Comparison of ENCODE assay signal across 9 mouse cellular contexts in the genomic region with DNA sequence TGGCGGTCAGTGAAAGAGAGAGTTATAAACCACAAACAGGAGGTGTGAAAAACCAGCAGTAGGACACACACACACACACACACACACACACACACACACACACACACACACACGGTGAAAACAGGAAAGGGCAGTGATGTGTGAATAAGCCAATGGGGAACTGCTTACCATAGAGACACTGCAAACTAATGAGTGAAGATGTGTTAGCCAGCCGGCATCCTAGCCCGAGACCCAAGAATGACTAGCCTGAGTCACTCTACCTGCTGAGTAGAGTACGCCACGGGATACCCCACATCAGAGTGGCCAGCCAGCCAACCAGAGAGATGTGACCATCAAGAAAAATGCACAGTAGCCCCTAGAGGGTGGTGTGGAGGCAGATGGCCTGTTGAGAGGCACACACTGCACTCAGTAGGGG. TPM values are rescaled to one million over a fixed set of nuclear protein-coding genes. Genes with fewer than 3 reads are reported as not detected.
DNase-seq lines count a peak whose midpoint lies in the region; ATAC-seq and TF ChIP-seq lines count a peak whose summit lies in the region.
"Had no signal": no experiment of that assay in that cellular context is flagged by ENCODE, and none has a peak within 500 bp of the region (broad histone marks: within the 10 kb centered on the region; RNA-seq: fewer than 3 reads in every experiment).

No protein-coding gene starts in this region.

- peak overlapping the region; percentile 74 for H3K4me2 ChIP-seq in hindbrain, embryonic 12.5 days (replicated peaks)
- peak overlapping the region; percentile 75 for H3K4me2 ChIP-seq in midbrain, embryonic 16.5 days (ENCODE audit: low read length)

- 0 out of 2 replicates have a peak, but pooled peaks have one; percentile 3 for ATAC-seq in hindbrain, embryonic 12.5 days (ENCODE audit: low FRiP score)
- no peak for ATAC-seq in midbrain, embryonic 16.5 days

- peak; percentile 33 for TF ChIP-seq CTCF in left cerebral cortex, adult 2 months (IDR thresholded peaks at IDR 0.05)
- TF ChIP-seq CTCF in cerebellum, adult 2 months (IDR thresholded peaks at IDR 0.05; ENCODE audit: borderline replicate concordance, insufficient read depth, low read depth, low read length) = no peak; the same call in 1 of the 2 replicates

- no peaks in the 10 kb centered on the region for H3K27me3 ChIP-seq in cerebellum, adult 2 months (ENCODE audit: control insufficient read depth, insufficient read depth, low read length)
- H3K27me3 ChIP-seq in hindbrain, embryonic 12.5 days = peaks cover 53% of the 10 kb centered on the region
- H3K27me3 ChIP-seq in midbrain, embryonic 16.5 days (ENCODE audit: control insufficient read depth, insufficient read depth, low read depth, low read length) = no peaks in the 10 kb centered on the region

- intact Hi-C loops in left cerebral cortex, adult 2 months (cut with DNase I) = no loop called here

- WGBS in cerebellum, adult 2 months = 5% methylated on average over 6 of the region's 6 CpGs
- 20% methylated on average over 6 of the region's 6 CpGs for whole genome bisulfite sequencing in hindbrain, embryonic 12.5 days
- WGBS in midbrain, embryonic 16.5 days = 14% methylated on average over 6 of the region's 6 CpGs

- peak overlapping the region; percentile 58 for H3K4me3 ChIP-seq in left cerebral cortex, adult 2 months
- H3K4me3 ChIP-seq in cerebellum, adult 2 months (replicated peaks; ENCODE audit: insufficient read depth, low read depth, low read length) = peak overlapping the region; percentile 83
- H3K4me3 ChIP-seq in hindbrain, embryonic 12.5 days = peak overlapping the region; percentile 31
- peak overlapping the region; percentile 37 for H3K4me3 ChIP-seq in midbrain, embryonic 16.5 days (ENCODE audit: low read depth, low read length)

- H3K27ac ChIP-seq in left cerebral cortex, adult 2 months = no peak overlapping the region
- peak overlapping the region; percentile 8 for H3K27ac ChIP-seq in cerebellum, adult 2 months (ENCODE audit: insufficient read depth, low read length)
- peak overlapping the region; percentile 40; the same call in 1 of the 2 replicates for H3K27ac ChIP-seq in hindbrain, embryonic 12.5 days
- H3K27ac ChIP-seq in midbrain, embryonic 16.5 days (ENCODE audit: low read length) = no peak overlapping the region

- no peaks in the 10 kb centered on the region for H3K9me3 ChIP-seq in hindbrain, embryonic 12.5 days (replicated peaks)
- no peaks in the 10 kb centered on the region for H3K9me3 ChIP-seq in midbrain, embryonic 16.5 days (replicated peaks; ENCODE audit: control insufficient read depth, low read length, poor library complexity, severe bottlenecking)

- TF ChIP-seq POLR2A in cerebellum, adult 2 months (IDR thresholded peaks at IDR 0.05; ENCODE audit: borderline replicate concordance, insufficient read depth, low read length) = no peak

- peaks cover 17% of the 10 kb centered on the region for H3K4me1 ChIP-seq in cerebellum, adult 2 months (ENCODE audit: control insufficient read depth, insufficient read depth, low read length)
- peaks cover 40% of the 10 kb centered on the region for H3K4me1 ChIP-seq in hindbrain, embryonic 12.5 days
- peaks cover 43% of the 10 kb centered on the region for H3K4me1 ChIP-seq in midbrain, embryonic 16.5 days (ENCODE audit: control insufficient read depth, insufficient read depth, low read length)

- peaks cover 5% of the 10 kb centered on the region for H3K36me3 ChIP-seq in hindbrain, embryonic 12.5 days
- no peaks in the 10 kb centered on the region for H3K36me3 ChIP-seq in midbrain, embryonic 16.5 days (ENCODE audit: control insufficient read depth, insufficient read depth, low read length)

- DNase-seq in left cerebral cortex, adult 2 months (ENCODE audit: extremely low spot score in 1 of 2, low spot score in 2 of 2) = peak in 1 of 2 experiments; percentile 19
- DNase-seq in left cerebral cortex, adult 8-10 months (ENCODE audit: low spot score in 2 of 2) = no peak
- peak; percentile 63 to 69 for DNase-seq in cerebellum, adult 2 months
- DNase-seq in adrenal gland, adult 18-20 months (ENCODE audit: low spot score in 2 of 2) = no peak
- DNase-seq in frontal cortex, postnatal 14 days (ENCODE audit: low spot score in 2 of 2) = no peak
- no peak for DNase-seq in lung, adult 18-20 months

- peak overlapping the region; percentile 55; the same call in 1 of the 2 replicates for H3K9ac ChIP-seq in hindbrain, embryonic 12.5 days
- peak overlapping the region; percentile 68 for H3K9ac ChIP-seq in midbrain, embryonic 16.5 days (ENCODE audit: low read depth, low read length)

RNA-seq across cellular contexts. Expression of a gene that starts 3.0 kb away (rescaled TPM):
- 100 to 1,000 TPM; 136 to 148 TPM for total RNA-seq in left cerebral cortex, adult 2 months (2021)
- 100 to 1,000 TPM; 110 to 125 (median 119) TPM for total RNA-seq in left cerebral cortex, adult 8-10 months (2022)
- polyA plus RNA-seq in cerebellum, adult 2 months (2012; rRNA removed) = 46.7 and 47.4 TPM in 2 replicates
- polyA plus RNA-seq in hindbrain, embryonic 12.5 days (2016; fragmentation: Nextera tagmentation; extraction: Ambion mirVana) = 5.3 and 6.6 TPM in 2 replicates
- polyA plus RNA-seq in midbrain, embryonic 16.5 days (2015; fragmentation: Nextera tagmentation; extraction: Ambion mirVana) = 4.7 and 5.5 TPM in 2 replicates
- total RNA-seq in adrenal gland, adult 18-20 months (2021) = 1 to 10 TPM in 1 of 2 experiments, under 1 TPM in 1; 0.96 to 1.0 TPM

RNA-seq across cellular contexts. Expression of a gene that starts 12.0 kb away (rescaled TPM):
- 1 to 10 TPM; 4.2 to 5.0 TPM for total RNA-seq in left cerebral cortex, adult 2 months (2021)
- total RNA-seq in left cerebral cortex, adult 8-10 months (2022) = 1 to 10 TPM; 3.0 to 5.4 (median 4.8) TPM
- 5.3 and 5.6 TPM in 2 replicates for polyA plus RNA-seq in cerebellum, adult 2 months (2012; rRNA removed)
- polyA plus RNA-seq in hindbrain, embryonic 12.5 days (2016; fragmentation: Nextera tagmentation; extraction: Ambion mirVana) = 35.3 and 35.5 TPM in 2 replicates
- polyA plus RNA-seq in midbrain, embryonic 16.5 days (2015; fragmentation: Nextera tagmentation; extraction: Ambion mirVana) = 11.1 and 11.5 TPM in 2 replicates
- total RNA-seq in adrenal gland, adult 18-20 months (2021) = 1 to 10 TPM; 3.2 to 6.0 TPM

RNA-seq across cellular contexts. Expression of a gene that starts 46.2 kb away (rescaled TPM):
- total RNA-seq in left cerebral cortex, adult 2 months (2021) = under 1 TPM; 0.25 to 0.75 TPM
- total RNA-seq in left cerebral cortex, adult 8-10 months (2022) = under 1 TPM; 0.53 to 0.78 (median 0.66) TPM
- 0.71 and 0.72 TPM in 2 replicates for polyA plus RNA-seq in cerebellum, adult 2 months (2012; rRNA removed)
- not detected in 2 replicates for polyA plus RNA-seq in hindbrain, embryonic 12.5 days (2016; fragmentation: Nextera tagmentation; extraction: Ambion mirVana)
- not detected in 2 replicates for polyA plus RNA-seq in midbrain, embryonic 16.5 days (2015; fragmentation: Nextera tagmentation; extraction: Ambion mirVana)
- not detected for total RNA-seq in adrenal gland, adult 18-20 months (2021)
- polyA plus RNA-seq: limb, embryonic 11.5 days had no signal

RNA-seq across cellular contexts. Expression of a gene that starts 55.7 kb away (rescaled TPM):
- 1 to 10 TPM; 5.2 to 5.8 TPM for total RNA-seq in left cerebral cortex, adult 2 months (2021)
- total RNA-seq in left cerebral cortex, adult 8-10 months (2022) = 1 to 10 TPM; 2.0 to 3.0 (median 2.5) TPM
- 3.7 and 4.6 TPM in 2 replicates for polyA plus RNA-seq in cerebellum, adult 2 months (2012; rRNA removed)
- polyA plus RNA-seq in hindbrain, embryonic 12.5 days (2016; fragmentation: Nextera tagmentation; extraction: Ambion mirVana) = 0.57 and 0.95 TPM in 2 replicates
- polyA plus RNA-seq in midbrain, embryonic 16.5 days (2015; fragmentation: Nextera tagmentation; extraction: Ambion mirVana) = 3.0 and 3.6 TPM in 2 replicates
- under 1 TPM; 0.32 to 0.63 TPM for total RNA-seq in adrenal gland, adult 18-20 months (2021)
- polyA plus RNA-seq: limb, embryonic 11.5 days had no signal

Comparison
In these comparisons a context has a peak if more than half of its experiments do, and no peak if none do; other contexts are left out.
1. DNase-seq: peak in cerebellum, adult 2 months (2 of 2); none in left cerebral cortex, adult 8-10 months (0 of 2), adrenal gland, adult 18-20 months (0 of 2), frontal cortex, postnatal 14 days (0 of 2) and lung, adult 18-20 months (0 of 2).
2. H3K27ac ChIP-seq: peak in cerebellum, adult 2 months (single experiment) and hindbrain, embryonic 12.5 days (single experiment); none in left cerebral cortex, adult 2 months (single experiment) and midbrain, embryonic 16.5 days (single experiment).
3. H3K4me3 ChIP-seq: peak in every context shown above with its lines; median percentile 83 in cerebellum, adult 2 months; 58 in left cerebral cortex, adult 2 months; 37 in midbrain, embryonic 16.5 days; 31 in hindbrain, embryonic 12.5 days.
4. RNA of a gene that starts 3.0 kb away (total RNA-seq): 136 to 148 TPM in left cerebral cortex, adult 2 months and 110 to 125 TPM in left cerebral cortex, adult 8-10 months; 0.96 to 1.0 TPM in adrenal gland, adult 18-20 months; every median in the first group is over 10 times any median in the second.